Mouse (Mus musculus): ENCODE measurements around the gene Nav2. TPM values are rescaled to one million over a fixed set of nuclear protein-coding genes. Genes with fewer than 3 reads are reported as not detected.

Gene Nav2
- total and polyA plus RNA-seq, 3 experiments = 2.0 to 2.7 TPM; not detected in 1

- peak; percentile 32 for DNase-seq (ENCODE audit: low read depth, low spot score)
- Histone ChIP-seq H3K79me2 (ENCODE audit: control insufficient read depth, insufficient read depth, low read length, poor library complexity) (peaks cover 4% of the 10 kb centered on the region), H3K27ac (ENCODE audit: control insufficient read depth, low read depth, low read length) (no peak overlapping the region), H3K36me3 (ENCODE audit: control insufficient read depth in 1 of 2, insufficient read depth in 2 of 2, low read length in 2 of 2) (peaks cover 0 to 44% of the 10 kb centered on the region in 2 experiments; a peak in 2 of 4 replicates), H3K4me1 (ENCODE audit: control insufficient read depth in 1 of 2, insufficient read depth in 2 of 2, low read length in 2 of 2) (peaks cover 18 to 50% of the 10 kb centered on the region in 2 experiments), H3K9me3 (replicated peaks; ENCODE audit: insufficient read depth, low read length) (no peaks in the 10 kb centered on the region), H3K27me3 (ENCODE audit: control insufficient read depth in 1 of 2, insufficient read depth in 2 of 2, low read length in 2 of 2) (peaks cover 0 to 2% of the 10 kb centered on the region in 2 experiments; a peak in 1 of 4 replicates), H3K9ac (ENCODE audit: control insufficient read depth, low read depth, low read length, poor library complexity, severe bottlenecking) (peak overlapping the region; percentile 71), H3K4me3 (ENCODE audit: control insufficient read depth in 1 of 2, insufficient read depth in 1 of 2, low read depth in 2 of 2, low read length in 2 of 2) (peak overlapping the region; percentile 48 to 75)
- TF ChIP-seq POLR2A (IDR thresholded peaks at IDR 0.05; ENCODE audit: control insufficient read depth in 1 of 2, insufficient read depth in 1 of 2, low read depth in 1 of 2, low read length in 2 of 2, poor library complexity in 1 of 2) (no peak), ZNF384 (IDR thresholded peaks at IDR 0.05; ENCODE audit: low read depth, low read length) (peak; percentile 5; the same call in 1 of the 2 replicates), MAX (IDR thresholded peaks at IDR 0.05; ENCODE audit: low read length) (no peak)
Measured at GRCm38 (mm10) chr7:49248333-49249086, 340.0 kb downstream of the Nav2 start.

GRCm38 (mm10) chr7:49249462-49249861 lies 340.9 kb downstream of the Nav2 start:
- H3K79me2 ChIP-seq (ENCODE audit: control insufficient read depth, insufficient read depth, low read length, poor library complexity) = peaks cover 4% of the 10 kb centered on the region
- no peak overlapping the region for H3K4me3 ChIP-seq (ENCODE audit: control insufficient read depth in 1 of 2, insufficient read depth in 1 of 2, low read depth in 2 of 2, low read length in 2 of 2)
- DNase-seq (ENCODE audit: low read depth, low spot score) = peak; percentile 19
- TF ChIP-seq TBP (IDR thresholded peaks at IDR 0.05; ENCODE audit: low read depth, low read length) (no peak), SIN3A (IDR thresholded peaks at IDR 0.05; ENCODE audit: low read length) (peak; percentile 58)
- no peak overlapping the region for H3K9ac ChIP-seq (ENCODE audit: control insufficient read depth, low read depth, low read length, poor library complexity, severe bottlenecking)
- H3K4me1 ChIP-seq (ENCODE audit: control insufficient read depth in 1 of 2, insufficient read depth in 2 of 2, low read length in 2 of 2) = peaks cover 18 to 57% of the 10 kb centered on the region in 2 experiments
- H3K27me3 ChIP-seq (ENCODE audit: control insufficient read depth in 1 of 2, insufficient read depth in 2 of 2, low read length in 2 of 2) = no peaks in the 10 kb centered on the region
- no peaks in the 10 kb centered on the region for H3K9me3 ChIP-seq (replicated peaks; ENCODE audit: insufficient read depth, low read length)
- H3K36me3 ChIP-seq (ENCODE audit: control insufficient read depth in 1 of 2, insufficient read depth in 2 of 2, low read length in 2 of 2) = peaks cover 0 to 50% of the 10 kb centered on the region in 2 experiments; a peak in 2 of 4 replicates
- no peak overlapping the region for H3K27ac ChIP-seq (ENCODE audit: control insufficient read depth, low read depth, low read length)

DNA sequence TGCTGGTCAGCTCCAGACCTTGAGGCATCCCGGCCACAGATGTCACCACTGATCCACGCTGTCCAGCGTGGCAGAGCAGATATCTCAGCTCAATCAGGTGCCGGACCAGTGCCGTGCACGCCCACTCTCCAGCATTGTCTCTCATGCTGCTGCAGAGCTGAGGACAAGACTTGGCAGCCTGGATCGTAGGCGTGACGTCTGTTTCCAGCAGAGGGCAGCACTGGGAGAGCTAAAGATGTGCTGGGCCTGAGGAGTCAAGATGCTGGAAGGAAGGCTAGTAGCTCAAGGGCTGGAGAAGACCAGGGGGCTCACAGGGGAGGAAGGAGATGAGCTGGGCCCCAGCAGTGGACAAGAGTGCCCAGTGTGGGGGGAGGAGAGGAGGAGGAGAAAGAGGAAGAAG lies 341.5 kb downstream of the Nav2 start:
- H3K9ac ChIP-seq (ENCODE audit: control insufficient read depth, low read depth, low read length, poor library complexity, severe bottlenecking) = no peak overlapping the region
- H3K27ac ChIP-seq (ENCODE audit: control insufficient read depth, low read depth, low read length) = peak overlapping the region; percentile 96; the same call in 1 of the 2 replicates
- peak; percentile 92 for DNase-seq (ENCODE audit: low read depth, low spot score)
- H3K4me3 ChIP-seq (ENCODE audit: control insufficient read depth in 1 of 2, insufficient read depth in 1 of 2, low read depth in 2 of 2, low read length in 2 of 2) = no peak overlapping the region
- H3K79me2 ChIP-seq (ENCODE audit: control insufficient read depth, insufficient read depth, low read length, poor library complexity) = peaks cover 4% of the 10 kb centered on the region
- TF ChIP-seq ZNF384 (IDR thresholded peaks at IDR 0.05; ENCODE audit: low read depth, low read length) (peak; percentile 26), NRF1 (IDR thresholded peaks at IDR 0.05; ENCODE audit: insufficient read depth, low read depth, low read length, poor library complexity, severe bottlenecking) (no peak), SIN3A (IDR thresholded peaks at IDR 0.05; ENCODE audit: low read length) (no peak), CTCF (IDR thresholded peaks at IDR 0.05 in 2 of 3, conservative IDR thresholded peaks at IDR 0.05 in 1 of 3; ENCODE audit: control insufficient read depth in 1 of 3, insufficient read depth in 1 of 3, low read depth in 2 of 3, low read length in 3 of 3, poor library complexity in 1 of 3, severe bottlenecking in 1 of 3) (peak; percentile 83 to 92 (median 87)), SMC3 (IDR thresholded peaks at IDR 0.05; ENCODE audit: low read depth, low read length) (peak; percentile 81), RAD21 (IDR thresholded peaks at IDR 0.05; ENCODE audit: low read depth, low read length) (peak; percentile 43), POLR2A (IDR thresholded peaks at IDR 0.05; ENCODE audit: control insufficient read depth in 1 of 2, insufficient read depth in 1 of 2, low read depth in 1 of 2, low read length in 2 of 2, poor library complexity in 1 of 2) (no peak), ELF1 (IDR thresholded peaks at IDR 0.05; ENCODE audit: low read depth, low read length) (no peak), ZC3H11A (IDR thresholded peaks at IDR 0.05; ENCODE audit: low read depth, low read length) (no peak)
- no peaks in the 10 kb centered on the region for H3K9me3 ChIP-seq (replicated peaks; ENCODE audit: insufficient read depth, low read length)
- H3K27me3 ChIP-seq (ENCODE audit: control insufficient read depth in 1 of 2, insufficient read depth in 2 of 2, low read length in 2 of 2) = no peaks in the 10 kb centered on the region
- peaks cover 0 to 53% of the 10 kb centered on the region in 2 experiments; a peak in 2 of 4 replicates for H3K36me3 ChIP-seq (ENCODE audit: control insufficient read depth in 1 of 2, insufficient read depth in 2 of 2, low read length in 2 of 2)
- H3K4me1 ChIP-seq (ENCODE audit: control insufficient read depth in 1 of 2, insufficient read depth in 2 of 2, low read length in 2 of 2) = peaks cover 18 to 60% of the 10 kb centered on the region in 2 experiments

All from MEL (cell line).